Mouse (Mus musculus): ENCODE measurements around the gene Ssx2ip.

GRCm38 (mm10) chr3:146374596-146375175 lies 29.8 kb upstream of the Ssx2ip start:
- TF ChIP-seq POLR2A (IDR thresholded peaks at IDR 0.05; ENCODE audit: insufficient read depth, low read depth, low read length), result no peak
- no peak for TF ChIP-seq CTCF (IDR thresholded peaks at IDR 0.05)
- TF ChIP-seq EP300 (IDR thresholded peaks at IDR 0.05; ENCODE audit: insufficient read depth, low read depth, low read length), result no peak
